Mouse (Mus musculus) hindbrain, embryonic 12.5 days (tissue): ENCODE data around the gene Ptbp3. TPM values are rescaled to one million over a fixed set of nuclear protein-coding genes. Genes with fewer than 3 reads are reported as not detected.

Experiments used
- ATAC-seq: fragments of 200-750 bp; cut with Nextera tagmentation; 2 replicates; pipeline ENCODE4 v1.8.0; 2017; ENCODE audit warnings: moderate TSS enrichment; ENCODE audit not compliant: low FRiP score
- H3K27ac ChIP-seq: fragments of 300-500 bp; sonication (generic); 2 replicates; pipeline ENCODE4 v1.5.1; 2016; ENCODE audit warnings: mild to moderate bottlenecking
- H3K27me3 ChIP-seq: fragments of 300-500 bp; sonication (generic); 2 replicates; pipeline ENCODE4 v1.6.1; 2016; ENCODE audit warnings: mild to moderate bottlenecking
- H3K36me3 ChIP-seq: fragments of 300-500 bp; sonication (generic); 2 replicates; pipeline ENCODE4 v1.6.1; 2016; ENCODE audit warnings: mild to moderate bottlenecking
- H3K4me1 ChIP-seq: fragments of 300-500 bp; sonication (generic); 2 replicates; pipeline ENCODE4 v1.6.1; 2016
- H3K4me2 ChIP-seq: fragments of 300-500 bp; sonication (generic); replicated peaks from 2 replicates; pipeline ENCODE4 v1.6.1; 2016; ENCODE audit warnings: mild to moderate bottlenecking
- H3K4me3 ChIP-seq: fragments of 300-500 bp; sonication (generic); 2 replicates; pipeline ENCODE4 v1.5.1; 2016; ENCODE audit warnings: mild to moderate bottlenecking
- H3K9ac ChIP-seq: fragments of 300-500 bp; sonication (generic); 2 replicates; pipeline ENCODE4 v1.6.1; 2016; ENCODE audit warnings: mild to moderate bottlenecking, moderate library complexity
- H3K9me3 ChIP-seq: fragments of 300-500 bp; sonication (generic); replicated peaks from 2 replicates; pipeline ENCODE4 v1.6.1; 2016; ENCODE audit warnings: mild to moderate bottlenecking
- WGBS: fragments of 180-500 bp; shearing (Covaris S2); methylation state at CpG from one replicate; pipeline ENCODE4 v1.1.7; 2016; 5-methylcytosine and 5-hydroxymethylcytosine counted together
- polyA plus RNA-seq: library from polyadenylated mRNA; unstranded; fragments of >200 nt; fragmentation: Nextera tagmentation; extraction: Ambion mirVana; gene quantifications from 2 replicates; pipeline ENCODE4 v1.2.1, GENCODE M21; 2016

The Ptbp3 gene
- 37.5 and 43.0 TPM in 2 replicates for polyA plus RNA-seq

DNA sequence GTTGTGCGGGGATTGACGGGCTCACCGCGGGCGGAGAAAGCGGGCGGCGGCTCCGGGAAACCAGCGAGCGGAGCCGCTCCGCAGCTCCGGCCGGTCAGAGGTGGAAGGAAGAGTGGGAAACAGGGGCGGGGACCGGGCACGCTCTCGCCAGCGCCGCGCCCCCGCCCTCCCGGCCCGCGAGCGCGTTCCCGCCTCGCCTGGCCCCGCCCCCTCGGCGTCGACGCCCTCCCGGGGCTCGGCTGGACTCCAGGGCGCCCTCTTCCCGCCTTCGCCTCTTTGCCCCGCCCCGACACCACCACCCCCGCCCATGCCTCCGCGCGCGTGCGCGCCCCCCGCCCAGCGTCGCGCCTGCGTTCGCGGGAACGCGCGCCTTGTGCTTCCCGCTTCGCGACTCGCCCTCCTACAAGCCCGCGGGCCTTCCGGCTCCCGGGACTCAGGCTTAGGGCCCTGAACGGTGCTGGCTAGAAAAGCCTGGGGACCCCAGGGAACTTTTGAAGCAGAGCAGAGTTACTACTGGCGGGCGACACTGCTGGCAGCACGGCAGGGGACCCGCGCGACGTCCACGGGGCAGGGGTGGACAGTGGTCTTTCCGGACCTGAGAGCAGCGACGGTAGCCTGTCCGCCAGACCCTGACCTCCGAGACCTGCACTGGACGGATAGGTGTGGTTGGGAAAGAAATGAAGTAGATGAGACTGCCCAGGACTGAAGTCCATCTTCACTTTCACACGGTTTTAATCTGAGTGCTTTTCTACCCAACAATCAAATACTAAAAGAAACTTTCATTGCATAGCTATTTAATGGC lies at the start of gene Ptbp3:
Ptbp3 (minus strand) TSS at position 190 of the 802 bp plus-strand sequence.
- peak within 1 kb of the TSS; percentile 68 for H3K4me2 ChIP-seq
- peak within 1 kb of the TSS; percentile 83 for H3K4me3 ChIP-seq
- peak within 1 kb of the TSS; percentile 95 for H3K27ac ChIP-seq
- H3K27me3 ChIP-seq: no peaks in the 10 kb centered on the region
- WGBS: 1% methylated on average over 62 of the region's 83 CpGs
- H3K4me1 ChIP-seq: peaks cover 7% of the 10 kb centered on the region; the same call in 1 of the 2 replicates
- no peaks in the 10 kb centered on the region for H3K36me3 ChIP-seq
- H3K9ac ChIP-seq: peak within 1 kb of the TSS; percentile 89
- ATAC-seq: peak; percentile 95
- no peaks in the 10 kb centered on the region for H3K9me3 ChIP-seq

DNA sequence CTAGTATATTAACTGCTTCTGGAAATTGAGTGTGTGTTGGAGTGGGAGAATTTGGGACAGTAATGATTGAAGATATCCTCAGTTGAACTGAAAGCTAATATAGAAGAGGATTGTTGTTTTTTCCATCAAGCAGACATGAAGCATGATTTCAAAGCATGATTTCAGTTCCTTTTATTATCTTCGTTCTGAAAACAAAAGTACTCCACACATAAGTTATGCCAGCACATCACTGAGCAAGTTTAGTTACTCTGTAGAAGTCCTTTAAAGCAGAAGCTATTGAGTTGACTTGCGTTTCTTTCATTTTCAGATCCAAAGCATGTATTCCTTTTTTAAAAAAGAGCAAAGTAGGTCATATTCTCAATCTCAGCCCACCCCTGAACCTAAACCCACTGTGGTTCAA lies 47.4 kb upstream of the Ptbp3 start:
- no peaks in the 10 kb centered on the region for H3K27me3 ChIP-seq
- no peaks in the 10 kb centered on the region for H3K9me3 ChIP-seq
- H3K4me1 ChIP-seq: no peaks in the 10 kb centered on the region
- no peak overlapping the region for H3K27ac ChIP-seq
- WGBS: 90% methylated on average over 2 of the region's 2 CpGs
- no peak for ATAC-seq
- no peak overlapping the region for H3K4me3 ChIP-seq
- H3K36me3 ChIP-seq: no peaks in the 10 kb centered on the region
- no peak overlapping the region for H3K9ac ChIP-seq
- H3K4me2 ChIP-seq: no peak overlapping the region

DNA sequence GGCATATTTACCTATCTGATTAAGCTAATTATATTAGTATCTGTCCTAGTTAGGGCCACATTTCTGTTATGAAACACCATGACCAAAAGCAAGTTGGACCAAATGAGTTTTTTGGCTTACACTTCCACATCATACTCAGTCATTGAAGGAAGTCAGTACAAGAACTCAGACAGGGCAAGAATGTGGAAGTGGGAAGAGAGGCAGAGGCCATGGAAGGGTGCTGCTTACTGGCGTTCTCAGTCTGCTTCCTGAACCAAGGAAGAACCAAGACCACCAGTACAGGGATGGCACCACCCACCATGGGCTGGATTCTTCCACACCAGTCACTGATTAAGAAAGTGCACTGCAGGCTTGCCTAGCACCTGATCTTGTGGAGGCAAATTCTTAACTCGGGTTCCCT lies 45.5 kb upstream of the Ptbp3 start:
- H3K9me3 ChIP-seq: no peaks in the 10 kb centered on the region
- ATAC-seq: no peak
- WGBS: 70% methylated on average over 2 of the region's 2 CpGs

DNA sequence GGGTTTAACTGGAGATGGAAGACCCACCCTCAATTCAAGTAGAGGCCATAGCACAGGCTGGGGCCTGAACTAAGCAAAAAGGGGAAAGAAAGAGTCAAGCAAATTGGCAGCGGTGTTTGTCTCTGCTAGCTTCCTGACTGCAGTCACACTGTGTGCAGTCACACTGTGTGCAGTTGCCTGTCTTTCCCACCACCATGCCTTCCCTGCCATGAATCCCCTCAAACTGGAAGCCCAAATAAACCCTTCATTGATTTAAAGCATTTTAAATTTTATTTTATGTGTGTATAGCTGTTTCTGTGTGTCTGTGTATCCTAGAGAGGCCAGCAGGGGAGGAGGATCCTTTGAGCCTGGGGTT lies 38.7 kb upstream of the Ptbp3 start:
- 93% methylated on average over 1 of the region's 1 CpGs for WGBS

More for the DNA sequence above, 45.5 kb upstream of the Ptbp3 start:
- Histone ChIP-seq H3K4me1 (no peaks in the 10 kb centered on the region), H3K4me3 (no peak overlapping the region), H3K27ac (no peak overlapping the region), H3K9ac (no peak overlapping the region), H3K4me2 (no peak overlapping the region), H3K27me3 (no peaks in the 10 kb centered on the region), H3K36me3 (no peaks in the 10 kb centered on the region)

DNA sequence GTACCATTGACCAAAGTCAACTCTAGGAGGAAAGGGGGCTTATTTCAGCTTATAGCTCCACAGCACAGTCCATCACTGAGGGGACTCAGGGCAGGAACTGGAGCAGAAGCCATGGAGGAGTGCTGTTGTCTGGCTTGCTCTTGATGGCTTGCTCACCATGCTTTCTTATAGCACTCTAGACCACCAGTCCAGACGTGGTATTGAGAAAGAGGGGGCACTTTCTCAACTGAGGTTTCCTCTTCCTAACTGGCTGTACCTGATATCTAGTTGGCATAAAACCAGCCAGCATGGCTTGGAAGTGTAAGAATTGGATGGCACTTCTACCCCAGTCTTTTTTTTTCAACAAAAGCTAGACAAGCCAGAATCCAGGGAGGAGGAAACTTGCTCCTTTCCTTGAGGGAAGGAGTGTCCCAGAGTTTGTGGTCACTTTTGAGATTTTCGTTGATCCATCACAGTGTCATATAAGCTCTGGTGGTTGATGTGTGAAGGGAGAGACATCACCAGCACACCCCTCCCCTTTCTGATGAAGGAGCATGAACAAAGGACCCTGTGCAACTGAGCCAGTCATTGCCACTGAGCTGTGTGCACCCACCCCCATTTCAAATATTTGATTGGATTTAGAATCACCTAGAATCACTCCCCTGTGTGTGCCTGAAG lies 38.2 kb upstream of the Ptbp3 start:
- Histone ChIP-seq H3K9me3 (no peaks in the 10 kb centered on the region), H3K4me3 (no peak overlapping the region), H3K9ac (no peak overlapping the region), H3K36me3 (no peaks in the 10 kb centered on the region), H3K4me2 (no peak overlapping the region), H3K27me3 (no peaks in the 10 kb centered on the region), H3K4me1 (0 out of 2 replicates have a peak, but pooled peaks cover under 1% of the 10 kb centered on the region), H3K27ac (no peak overlapping the region)
- 84% methylated on average over 2 of the region's 2 CpGs for WGBS
- no peak for ATAC-seq

More for the DNA sequence above, 38.7 kb upstream of the Ptbp3 start:
- no peaks in the 10 kb centered on the region for H3K36me3 ChIP-seq
- no peak overlapping the region for H3K27ac ChIP-seq
- H3K9ac ChIP-seq: no peak overlapping the region
- no peaks in the 10 kb centered on the region for H3K4me1 ChIP-seq
- no peak overlapping the region for H3K4me2 ChIP-seq
- H3K4me3 ChIP-seq: no peak overlapping the region
- ATAC-seq: no peak
- H3K27me3 ChIP-seq: no peaks in the 10 kb centered on the region
- no peaks in the 10 kb centered on the region for H3K9me3 ChIP-seq

DNA sequence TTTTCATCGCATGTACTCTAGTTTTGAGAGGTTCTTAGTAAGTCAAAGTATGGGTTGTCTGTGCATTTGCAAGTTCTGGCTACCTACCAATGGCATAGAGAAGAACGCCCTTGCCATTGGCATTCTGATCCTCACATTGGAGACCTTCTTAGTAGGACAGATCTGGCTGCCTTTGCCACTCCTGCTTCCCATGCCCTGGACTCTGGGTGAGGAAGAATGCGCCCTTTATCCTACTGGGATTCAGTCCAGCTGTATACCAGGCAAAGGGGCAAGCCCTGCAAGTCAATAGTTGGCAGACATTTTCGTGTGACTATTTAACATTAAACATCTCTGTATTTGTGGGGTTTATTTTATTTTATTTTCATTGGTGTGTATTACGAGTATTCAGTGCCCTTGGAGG lies 35.9 kb upstream of the Ptbp3 start:
- Histone ChIP-seq H3K36me3 (no peaks in the 10 kb centered on the region), H3K4me2 (no peak overlapping the region), H3K27me3 (no peaks in the 10 kb centered on the region), H3K9ac (no peak overlapping the region), H3K4me3 (no peak overlapping the region), H3K27ac (no peak overlapping the region), H3K9me3 (no peaks in the 10 kb centered on the region), H3K4me1 (peaks cover 9% of the 10 kb centered on the region)
- ATAC-seq: no peak
- WGBS: 82% methylated on average over 5 of the region's 5 CpGs

DNA sequence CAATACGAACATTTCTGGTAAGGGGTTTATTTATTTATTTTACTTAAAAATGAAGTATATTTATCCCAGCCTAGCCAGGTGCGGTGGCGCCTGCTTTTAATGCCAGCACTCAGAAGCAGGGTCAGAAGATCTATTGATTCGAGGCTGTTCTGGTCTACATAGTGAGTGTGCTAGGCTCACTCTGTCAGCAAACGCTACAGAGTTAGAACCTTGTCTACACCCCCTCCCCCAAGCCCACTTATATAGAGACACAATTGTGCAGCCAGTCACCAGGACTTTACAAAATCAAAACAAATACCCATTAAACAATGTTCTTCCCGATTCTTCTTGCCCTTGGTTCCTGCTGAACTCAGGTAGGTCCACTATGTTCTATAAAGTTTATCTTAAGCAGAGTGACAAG lies 33.0 kb upstream of the Ptbp3 start:
- no peak overlapping the region for H3K27ac ChIP-seq
- H3K4me2 ChIP-seq: peak overlapping the region; percentile 66
- H3K36me3 ChIP-seq: no peaks in the 10 kb centered on the region
- ATAC-seq: no peak
- peak overlapping the region; percentile 65; the same call in 1 of the 2 replicates for H3K9ac ChIP-seq
- peaks cover 15% of the 10 kb centered on the region for H3K4me1 ChIP-seq
- peak overlapping the region; percentile 59 for H3K4me3 ChIP-seq
- H3K9me3 ChIP-seq: no peaks in the 10 kb centered on the region
- no peaks in the 10 kb centered on the region for H3K27me3 ChIP-seq
- 28% methylated on average over 6 of the region's 6 CpGs for WGBS

DNA sequence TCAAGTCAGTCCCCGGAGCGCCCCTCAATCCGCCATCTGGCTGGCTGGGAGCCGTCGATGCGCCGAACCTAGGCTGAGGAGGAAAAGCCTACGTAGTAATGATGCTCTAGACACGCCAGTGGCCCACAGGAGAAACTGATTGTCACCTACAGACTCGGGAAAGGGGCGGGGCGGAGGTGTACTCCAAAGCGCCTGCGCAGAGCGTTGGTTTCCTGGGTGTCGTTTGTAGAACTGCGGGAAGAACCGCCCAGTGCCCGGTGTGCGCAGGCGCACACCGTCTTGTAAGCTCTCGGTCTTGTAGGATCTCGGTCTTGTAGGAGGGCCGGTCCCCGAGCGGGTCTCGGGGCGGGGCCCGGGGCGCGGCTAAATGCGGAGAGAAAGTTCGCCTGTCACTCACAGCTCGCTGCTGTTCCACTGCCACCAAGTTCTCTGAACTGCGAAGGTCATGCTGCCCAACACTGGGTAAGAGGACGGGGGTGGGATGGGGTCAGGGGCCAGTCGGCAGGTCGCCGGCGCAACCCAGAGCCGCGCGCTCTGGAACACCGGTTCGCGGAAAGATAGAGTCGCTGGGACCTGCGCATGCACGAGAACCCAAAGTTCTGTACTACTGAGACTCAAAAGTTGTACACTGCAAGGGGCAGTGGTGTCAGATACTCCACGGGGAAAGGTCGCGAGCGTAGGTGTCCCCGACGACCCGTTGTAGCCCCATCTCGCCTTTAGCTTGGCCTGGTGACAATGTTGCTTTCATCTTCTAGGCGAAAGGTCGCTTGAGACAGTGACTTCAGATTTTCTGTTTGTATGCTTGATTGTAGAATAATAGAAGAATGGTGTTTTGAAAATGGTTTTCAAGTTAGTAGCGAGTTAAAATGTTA lies 32.4 kb upstream of the Ptbp3 start, which contains the start of gene Hsdl2:
Hsdl2 (plus strand) TSS at position 250 of the 872 bp plus-strand sequence.
- Histone ChIP-seq H3K36me3 (no peaks in the 10 kb centered on the region), H3K4me3 (peak within 1 kb of the TSS; percentile 59), H3K4me1 (peaks cover 15% of the 10 kb centered on the region), H3K27me3 (no peaks in the 10 kb centered on the region), H3K27ac (peak within 1 kb of the TSS; percentile 87), H3K4me2 (peak within 1 kb of the TSS; percentile 66), H3K9me3 (no peaks in the 10 kb centered on the region), H3K9ac (peak within 1 kb of the TSS; percentile 70)
- peak; percentile 95 for ATAC-seq
- under 1% methylated on average over 61 of the region's 61 CpGs for WGBS

DNA sequence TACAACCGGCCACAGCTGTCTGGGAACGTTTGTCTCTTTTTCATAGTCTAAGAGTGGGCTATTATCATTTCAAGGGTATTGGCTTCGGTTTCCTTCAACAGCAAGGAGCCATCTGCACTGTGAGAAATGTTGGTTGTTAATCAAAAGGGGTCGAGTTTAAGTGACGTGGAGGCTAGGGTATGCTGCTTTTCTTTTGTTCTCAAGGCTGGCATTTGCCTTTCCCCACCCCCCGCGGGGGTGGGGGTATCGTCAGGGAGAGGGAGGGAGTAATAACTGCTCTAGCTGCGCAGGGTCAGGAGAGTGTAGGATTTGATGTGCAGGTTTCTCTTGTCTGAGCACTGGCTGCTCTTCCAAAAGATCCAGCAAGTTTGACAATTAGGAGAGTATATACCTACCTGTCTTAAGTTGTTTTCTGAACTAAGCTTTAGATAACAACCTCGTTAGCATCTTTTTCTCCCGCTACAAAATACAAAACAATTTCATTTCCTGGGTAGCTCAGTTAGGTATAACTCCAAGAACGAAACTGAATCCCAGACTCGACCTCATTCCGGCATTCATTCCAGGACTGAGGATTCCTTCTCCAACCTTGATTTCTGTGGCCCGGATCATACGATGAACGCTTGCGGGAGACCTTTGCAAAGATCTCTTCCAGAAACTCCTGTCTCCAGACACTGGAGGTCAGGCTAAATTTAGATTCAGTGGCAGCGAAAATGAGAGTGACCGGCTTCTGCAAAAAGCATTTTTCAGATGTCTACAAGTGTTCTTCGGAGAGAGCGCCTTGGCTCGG lies 31.5 kb upstream of the Ptbp3 start:
- WGBS: under 1% methylated on average over 22 of the region's 23 CpGs

DNA sequence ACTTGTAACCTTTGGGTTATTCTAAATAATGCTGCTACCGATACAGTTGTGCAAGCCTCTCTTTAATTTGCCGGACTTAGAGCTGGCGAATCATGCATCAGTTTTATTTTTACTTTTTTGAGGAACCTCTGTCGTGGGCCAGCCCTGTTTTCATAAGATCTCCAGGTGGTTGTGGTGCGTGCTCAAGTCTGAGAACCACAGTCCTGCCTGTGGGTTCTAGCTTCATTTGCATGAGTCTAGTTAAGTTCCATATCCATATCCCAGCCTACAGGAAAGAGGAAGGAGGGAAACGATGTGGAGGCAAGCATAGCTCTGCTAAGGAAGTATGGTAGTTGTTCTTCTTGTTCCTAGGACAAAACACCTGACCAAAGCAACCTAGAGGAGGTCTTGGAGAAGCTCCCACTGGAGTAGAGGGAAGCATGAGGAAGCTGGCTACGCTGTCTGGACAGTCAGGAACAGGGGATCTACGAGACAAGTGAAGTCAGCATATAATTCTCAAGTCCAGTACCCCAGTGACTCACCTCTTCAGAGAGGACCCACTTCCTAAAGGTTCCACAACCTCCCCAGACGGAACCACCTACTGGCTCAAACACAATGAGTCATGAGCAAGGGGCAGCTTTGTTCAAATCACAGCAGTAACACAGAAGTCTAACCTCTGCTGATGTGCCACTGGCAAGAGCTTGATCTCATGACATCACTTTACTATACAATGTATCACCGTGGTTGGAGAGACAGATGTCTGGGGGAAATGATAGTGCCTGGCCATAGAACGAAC lies 26.2 kb upstream of the Ptbp3 start:
- ATAC-seq: no peak
- Histone ChIP-seq H3K4me1 (peaks cover 9% of the 10 kb centered on the region; the same call in 1 of the 2 replicates), H3K4me2 (no peak overlapping the region), H3K27ac (no peak overlapping the region), H3K9ac (no peak overlapping the region), H3K36me3 (no peaks in the 10 kb centered on the region), H3K4me3 (no peak overlapping the region), H3K9me3 (no peaks in the 10 kb centered on the region), H3K27me3 (no peaks in the 10 kb centered on the region)
- 86% methylated on average over 11 of the region's 11 CpGs for WGBS

More for the DNA sequence above, 31.5 kb upstream of the Ptbp3 start:
- Histone ChIP-seq H3K4me3 (peak overlapping the region; percentile 59), H3K9ac (peak overlapping the region; percentile 70), H3K4me1 (peaks cover 15% of the 10 kb centered on the region), H3K4me2 (peak overlapping the region; percentile 66), H3K9me3 (no peaks in the 10 kb centered on the region), H3K27me3 (no peaks in the 10 kb centered on the region), H3K27ac (peak overlapping the region; percentile 87), H3K36me3 (no peaks in the 10 kb centered on the region)
- peak; percentile 58 for ATAC-seq
